Mouse (Mus musculus): ENCODE data around the gene Cdk5r1.
"Not testable (repeated sequence)": the region's sequence is repeated elsewhere in the genome, so short reads cannot be mapped to it uniquely, and the experiment has no call there.

The Cdk5r1 gene

DNA sequence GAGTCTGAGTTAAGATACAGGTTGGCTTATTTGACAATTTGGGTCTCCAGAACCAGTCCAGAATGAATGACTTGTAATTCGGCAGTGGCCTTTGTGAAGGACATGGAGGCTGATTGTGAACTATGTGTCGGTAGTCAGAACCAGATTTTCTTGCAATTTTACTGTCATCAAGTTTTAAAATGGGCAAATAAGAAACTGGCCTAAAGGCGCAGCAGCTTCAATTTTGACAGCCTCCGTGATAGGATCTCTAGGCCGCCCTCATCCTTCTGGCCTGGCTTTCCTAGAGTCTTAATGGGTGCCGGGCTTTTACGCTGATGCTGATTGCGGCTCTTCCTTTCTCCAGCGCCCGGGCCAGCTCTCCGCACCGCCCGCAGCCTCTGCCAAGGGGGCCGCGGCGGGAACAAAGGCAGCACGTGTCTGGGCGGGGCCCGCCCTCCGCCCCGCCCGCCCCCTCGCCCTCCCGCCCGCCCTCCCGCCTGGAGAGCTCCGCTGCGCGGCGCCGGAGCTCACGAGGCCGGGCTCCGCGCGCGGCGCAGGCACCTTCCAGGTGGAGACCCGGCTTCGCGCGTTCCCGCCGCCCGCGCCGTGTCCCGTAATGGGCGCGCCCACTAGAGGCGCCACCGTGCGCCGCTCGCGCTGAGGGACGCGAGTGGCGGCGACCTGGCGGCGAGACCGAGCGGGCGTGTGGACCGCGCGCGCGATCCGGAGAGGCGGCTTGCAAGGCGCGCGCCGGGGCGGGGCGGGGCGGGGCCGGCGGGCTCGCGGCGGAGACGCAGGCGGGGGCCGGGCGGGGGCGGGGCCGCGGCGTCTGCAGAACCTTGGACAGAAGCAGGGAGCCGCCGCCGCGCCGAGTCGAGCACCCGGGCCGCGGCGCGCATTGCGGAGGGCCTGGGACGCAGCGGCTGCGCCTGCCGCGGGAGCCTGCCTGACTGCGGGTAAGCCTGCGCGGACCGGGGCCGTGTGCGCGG, at the start of gene Cdk5r1:
Gene Cdk5r1, plus strand, starts transcription at position 802 of the 968 bp plus-strand sequence.
- peak; percentile 93 for DNase-seq (ENCODE audit: low read depth, low spot score)

DNA sequence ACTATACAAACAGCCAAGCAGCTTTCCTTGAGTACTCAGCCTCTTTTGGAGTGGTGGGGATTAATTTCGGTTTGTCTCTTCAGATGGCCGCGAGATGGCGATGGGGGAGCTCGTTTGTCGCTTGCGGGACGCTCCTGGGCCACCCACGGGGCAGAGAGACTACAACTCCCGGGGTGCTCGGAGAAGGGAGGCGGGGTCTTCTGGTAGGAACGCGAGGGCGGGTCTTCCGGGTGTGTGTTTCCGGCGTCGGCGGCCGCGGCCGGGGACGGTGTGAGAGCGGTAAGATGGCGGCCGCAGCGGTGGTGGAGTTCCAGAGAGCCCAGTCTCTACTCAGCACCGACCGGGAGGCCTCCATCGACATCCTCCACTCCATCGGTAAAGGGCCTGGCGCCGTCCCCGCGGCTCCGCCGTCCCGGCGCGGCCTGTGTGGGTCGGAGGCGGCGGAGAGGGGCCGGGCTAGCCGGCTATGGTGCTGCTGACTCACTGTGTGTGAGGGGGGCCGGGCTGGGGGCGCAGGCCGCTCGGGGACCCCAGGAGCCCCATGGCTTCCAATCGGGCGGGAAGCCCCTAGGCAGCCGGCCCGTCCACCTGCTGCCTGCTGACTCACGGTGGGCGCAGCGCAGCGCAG, 48.3 kb upstream of the Cdk5r1 start, which contains the start of gene Psmd11:
Gene Psmd11, plus strand, starts transcription at position 235 of the 628 bp plus-strand sequence.
- DNase-seq (ENCODE audit: low read depth, low spot score), result peak; percentile 95

DNA sequence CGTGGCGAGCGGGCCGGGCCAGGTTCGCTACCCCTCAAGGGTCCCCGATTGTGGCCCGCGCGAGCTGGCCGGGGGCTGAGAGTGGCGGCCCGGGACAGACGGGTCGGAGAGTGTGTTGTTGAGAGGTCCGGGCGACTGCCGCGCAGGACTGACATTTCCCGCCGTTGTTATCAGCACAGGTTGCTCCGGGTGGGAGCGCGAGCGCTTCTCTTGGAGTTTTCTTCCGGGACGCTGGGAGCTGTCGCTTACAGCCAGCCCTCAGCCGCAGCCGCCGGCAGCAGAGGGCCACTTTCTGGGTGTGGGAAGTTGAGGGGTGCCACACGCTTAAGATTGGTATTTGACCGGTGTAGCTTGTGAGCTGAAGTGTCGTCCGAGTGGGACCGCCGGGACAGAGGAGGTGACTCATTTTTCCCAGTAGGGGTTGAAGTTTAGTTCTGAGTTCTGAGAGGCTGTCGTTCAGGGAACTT, 47.8 kb upstream of the Cdk5r1 start:
- peak; percentile 61 for DNase-seq (ENCODE audit: low read depth, low spot score)

- no peak for DNase-seq (ENCODE audit: low read depth, low spot score)
Observed at GRCm38 (mm10) chr11:80429500-80430166, 47.2 kb upstream of the Cdk5r1 start.

- DNase-seq (ENCODE audit: low read depth, low spot score), result no peak
Observed at GRCm38 (mm10) chr11:80430366-80430910, 46.4 kb upstream of the Cdk5r1 start.

DNA sequence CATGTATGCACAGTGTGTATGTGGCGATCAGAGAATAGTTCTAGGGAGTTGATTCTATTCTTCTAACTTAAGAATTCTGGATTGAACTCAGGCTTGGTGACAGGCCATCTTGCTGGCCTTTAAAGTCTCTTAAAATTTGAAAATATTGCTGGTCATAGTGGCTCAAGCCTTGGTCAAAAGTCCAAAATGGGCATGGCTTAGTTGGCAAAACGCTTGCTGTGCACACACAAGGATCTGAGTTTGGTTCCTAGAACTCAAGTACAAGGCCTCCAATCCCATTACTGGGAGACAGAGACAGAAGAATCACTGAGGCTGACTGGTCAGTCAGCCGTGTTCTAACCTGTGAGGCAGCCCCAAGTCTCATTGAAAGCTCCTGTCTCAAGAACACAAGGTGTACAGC, 29.9 kb upstream of the Cdk5r1 start:
- no peak for DNase-seq (ENCODE audit: low read depth, low spot score)

- DNase-seq (ENCODE audit: low read depth, low spot score), result no peak
Observed at GRCm38 (mm10) chr11:80449859-80450258, 27.0 kb upstream of the Cdk5r1 start.

- DNase-seq (ENCODE audit: low read depth, low spot score), result no peak
Observed at GRCm38 (mm10) chr11:80452242-80452641, 24.6 kb upstream of the Cdk5r1 start.

DNA sequence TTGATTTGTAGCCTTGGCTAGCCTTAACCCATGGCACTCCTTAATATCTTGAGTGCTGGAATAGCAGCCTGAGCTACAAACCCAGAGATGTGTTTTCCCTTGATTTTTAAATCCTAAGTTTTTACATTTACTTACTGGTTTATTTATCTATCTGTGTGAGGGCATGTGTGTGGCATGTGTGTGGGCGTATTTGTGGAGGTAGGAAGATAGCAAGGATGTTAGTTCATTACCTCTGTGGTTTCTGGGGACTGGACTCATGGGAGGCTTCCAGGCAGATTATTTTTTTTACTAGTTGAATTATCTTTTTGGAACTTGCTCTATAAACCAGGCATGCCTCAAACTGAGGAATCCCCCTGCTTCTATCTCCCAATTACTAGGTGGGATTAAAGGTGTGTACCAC, 23.6 kb upstream of the Cdk5r1 start:
- DNase-seq (ENCODE audit: low read depth, low spot score), result no peak

DNA sequence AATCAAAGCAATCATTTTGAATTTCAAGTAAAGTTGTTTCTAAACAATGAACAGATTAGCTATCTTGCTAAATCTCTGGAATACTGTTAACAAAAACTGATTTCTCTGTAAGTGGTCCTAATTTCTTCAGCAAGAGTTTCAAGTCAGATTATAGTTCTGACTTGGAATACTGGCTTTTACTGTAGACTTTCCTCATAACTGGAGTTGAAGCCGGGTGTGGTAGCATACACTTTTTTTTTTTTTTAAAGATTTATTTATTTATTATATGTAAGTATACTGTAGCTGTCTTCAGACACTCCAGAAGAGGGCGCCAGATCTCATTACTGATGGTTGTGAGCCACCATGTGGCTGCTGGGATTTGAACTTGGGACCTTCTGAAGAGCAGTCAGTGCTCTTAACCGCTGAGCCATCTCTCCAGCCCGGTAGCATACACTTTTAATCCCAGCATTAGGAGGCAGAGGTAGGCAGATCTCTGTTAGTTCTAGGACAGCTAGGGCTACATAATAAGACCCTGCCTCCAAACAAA, 13.2 kb upstream of the Cdk5r1 start:
- DNase-seq (ENCODE audit: low read depth, low spot score), result not testable (repeated sequence)

- no peak for DNase-seq (ENCODE audit: low read depth, low spot score)
Observed at GRCm38 (mm10) chr11:80471836-80472605, 4.8 kb upstream of the Cdk5r1 start.

DNA sequence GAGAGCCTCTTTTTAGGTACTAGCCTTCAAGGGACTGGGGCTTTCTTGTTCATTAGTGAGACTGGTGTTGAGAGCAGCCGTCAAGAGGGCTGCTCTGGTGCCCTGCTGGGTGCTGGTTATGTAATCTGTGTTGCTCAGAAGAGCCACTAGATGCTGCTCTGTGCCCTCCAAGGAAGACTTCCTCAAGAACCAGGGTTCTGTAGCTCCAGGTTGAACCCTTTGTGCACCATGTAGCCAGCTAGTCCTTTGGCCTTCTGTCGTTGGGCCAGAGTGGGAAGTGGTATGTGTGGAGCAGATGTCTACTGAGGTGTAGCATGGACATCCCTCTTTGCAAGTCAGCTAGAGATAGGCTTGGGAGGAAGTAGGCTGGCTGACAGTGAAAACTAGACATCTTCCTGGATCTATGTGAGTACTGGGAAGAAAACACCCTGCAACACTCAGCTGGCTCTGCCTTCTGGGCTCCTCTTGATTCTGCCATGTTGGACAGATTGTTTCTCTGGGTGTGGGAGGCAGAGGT, 2.6 kb upstream of the Cdk5r1 start:
- peak; percentile 48 for DNase-seq (ENCODE audit: low read depth, low spot score)

DNA sequence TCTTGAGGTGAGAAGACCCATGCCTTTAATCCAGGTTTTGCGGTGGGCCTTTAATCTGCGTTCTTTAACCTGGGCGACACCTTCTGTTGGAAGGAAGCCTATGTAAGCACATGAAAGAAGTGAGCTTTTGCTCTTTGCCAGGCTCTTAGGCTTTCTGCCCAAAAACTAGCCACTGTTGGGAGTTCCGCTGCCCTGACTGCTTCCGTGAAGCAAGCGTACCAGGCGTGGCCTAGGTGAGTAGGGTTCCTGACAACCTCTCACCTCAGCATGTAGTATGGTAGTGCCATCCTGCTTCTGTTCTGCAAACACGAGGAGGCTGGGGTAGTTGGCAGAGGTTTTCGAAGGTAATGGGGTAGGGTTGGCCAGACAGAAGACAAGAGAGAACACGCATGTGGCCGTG, 2.0 kb upstream of the Cdk5r1 start:
- DNase-seq (ENCODE audit: low read depth, low spot score), result no peak

DNA sequence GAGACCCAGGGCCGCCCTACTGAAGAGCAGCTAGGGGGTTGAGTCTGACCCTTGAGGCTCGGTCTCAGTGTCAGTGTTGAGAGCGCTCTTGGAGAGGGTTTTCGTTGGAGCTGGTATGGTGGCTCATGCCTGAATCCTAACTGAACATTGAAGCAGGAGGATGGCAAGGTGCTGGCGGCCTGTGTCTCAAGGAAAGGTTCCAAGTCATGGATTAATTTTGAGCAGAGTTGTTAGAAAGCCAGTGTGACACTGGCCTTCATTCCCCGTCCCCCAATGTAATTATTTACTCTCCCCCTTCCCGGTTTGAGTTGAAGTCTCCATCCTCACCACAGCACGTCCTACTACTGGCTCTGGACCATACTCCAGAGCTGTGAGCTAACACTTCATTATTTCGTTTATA, 1.3 kb upstream of the Cdk5r1 start:
- DNase-seq (ENCODE audit: low read depth, low spot score), result no peak

GRCm38 (mm10) chr11:80477341-80478199, 747 bp downstream of the Cdk5r1 start:
- no peak for DNase-seq (ENCODE audit: low read depth, low spot score)

DNA sequence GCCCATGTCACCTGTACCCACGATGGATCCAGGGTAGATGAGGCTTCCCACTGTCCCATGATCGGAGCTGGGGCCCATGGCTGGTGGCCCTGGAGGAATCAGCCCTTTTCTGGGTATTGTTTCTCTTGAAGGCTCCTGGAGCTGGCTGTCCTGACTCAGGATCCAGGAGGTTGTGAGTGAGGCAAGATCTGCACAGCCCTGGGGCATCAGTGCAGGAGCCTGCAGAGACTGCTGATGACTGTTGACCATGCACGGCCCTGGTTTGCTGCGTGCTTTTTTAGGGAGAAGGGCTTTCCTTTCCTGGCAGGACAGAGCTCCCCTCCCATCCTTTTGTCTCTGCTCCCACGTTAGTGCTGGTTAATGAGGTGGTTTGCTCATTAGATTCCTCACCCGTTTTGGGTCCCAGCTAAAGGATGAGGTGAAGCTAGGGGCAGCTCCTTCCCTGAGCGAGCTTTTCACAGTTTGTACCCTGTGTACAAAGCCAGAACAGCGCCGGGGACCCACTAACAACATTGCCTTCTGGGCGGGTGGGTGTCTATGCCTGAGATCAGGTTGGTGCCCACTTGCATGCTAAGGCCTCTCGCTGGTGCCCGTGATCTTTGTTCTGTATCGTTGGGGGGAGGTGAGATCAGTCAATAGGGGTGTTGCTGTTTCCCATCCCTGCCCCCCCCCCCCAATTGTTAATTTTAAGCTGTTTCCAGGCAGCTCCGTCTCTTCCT, 2.0 kb downstream of the Cdk5r1 start:
- DNase-seq (ENCODE audit: low read depth, low spot score), result no peak

DNA sequence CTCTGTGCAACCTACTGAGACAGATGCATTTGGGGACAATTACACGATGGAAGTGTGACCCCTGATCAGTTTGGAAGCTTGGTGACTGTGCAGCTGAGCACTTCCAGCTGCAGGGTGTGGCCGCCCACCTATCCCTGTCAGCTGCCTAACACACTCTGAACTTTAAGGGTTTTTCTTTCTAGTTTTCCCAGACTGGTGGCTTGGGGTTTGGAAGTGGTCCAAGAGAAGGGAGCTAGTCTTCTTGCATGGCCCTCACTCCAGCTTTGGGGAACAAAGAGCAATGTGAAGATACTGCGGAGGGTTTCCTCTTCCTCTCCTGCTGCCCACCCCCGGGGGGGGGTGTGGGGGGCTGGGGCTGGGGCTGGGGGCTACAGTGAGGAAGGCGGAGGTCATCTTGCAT, 2.6 kb downstream of the Cdk5r1 start:
- no peak for DNase-seq (ENCODE audit: low read depth, low spot score)

GRCm38 (mm10) chr11:80479906-80480866, 3.4 kb downstream of the Cdk5r1 start:
- DNase-seq (ENCODE audit: low read depth, low spot score), result no peak
